Mouse (Mus musculus): Measurements from ENCODE around the gene Ank3. TPM values are rescaled to one million over a fixed set of nuclear protein-coding genes. Genes with fewer than 3 reads are reported as not detected.

Ank3 gene
- polyA plus RNA-seq, 1 experiment, result 9.3 TPM

- Histone ChIP-seq H3K4me1 (ENCODE audit: control insufficient read depth, insufficient read depth, insufficient read length, low read length) (no peaks in the 10 kb centered on the region; the same call in 1 of the 2 replicates), H3K27ac (ENCODE audit: insufficient read depth, low read depth, low read length) (no peak overlapping the region), H3K27me3 (ENCODE audit: control insufficient read depth, insufficient read depth, low read length) (no peaks in the 10 kb centered on the region), H3K36me3 (ENCODE audit: control insufficient read depth, insufficient read depth, low read length) (no peaks in the 10 kb centered on the region), H3K4me3 (ENCODE audit: low read depth, low read length) (no peak overlapping the region)
- TF ChIP-seq CTCF (IDR thresholded peaks at IDR 0.05; ENCODE audit: extremely low read depth, insufficient read length, insufficient replicate concordance, low read depth, low read length) (no peak), POLR2A (IDR thresholded peaks at IDR 0.05; ENCODE audit: low read depth, low read length) (no peak)
- WGBS, result 76% methylated on average over 9 of the region's 9 CpGs
These were observed 634.4 kb downstream of the Ank3 start for GRCm38 (mm10) chr10:70032982-70033381.

- no peak overlapping the region for H3K27ac ChIP-seq (ENCODE audit: insufficient read depth, low read depth, low read length)
- H3K4me3 ChIP-seq (ENCODE audit: low read depth, low read length), result no peak overlapping the region
- no peak for TF ChIP-seq CTCF (IDR thresholded peaks at IDR 0.05; ENCODE audit: extremely low read depth, insufficient read length, insufficient replicate concordance, low read depth, low read length)
- TF ChIP-seq POLR2A (IDR thresholded peaks at IDR 0.05; ENCODE audit: low read depth, low read length), result no peak
- H3K4me1 ChIP-seq (ENCODE audit: control insufficient read depth, insufficient read depth, insufficient read length, low read length), result no peaks in the 10 kb centered on the region; the same call in 1 of the 2 replicates
- H3K27me3 ChIP-seq (ENCODE audit: control insufficient read depth, insufficient read depth, low read length), result no peaks in the 10 kb centered on the region
- WGBS, result 86% methylated on average over 3 of the region's 3 CpGs
- no peaks in the 10 kb centered on the region for H3K36me3 ChIP-seq (ENCODE audit: control insufficient read depth, insufficient read depth, low read length)
These were observed 635.3 kb downstream of the Ank3 start for GRCm38 (mm10) chr10:70033856-70034255.

- WGBS, result 29% methylated on average over 17 of the region's 17 CpGs
- peak overlapping the region; percentile 31 for H3K4me3 ChIP-seq (ENCODE audit: low read depth, low read length)
- H3K27ac ChIP-seq (ENCODE audit: insufficient read depth, low read depth, low read length), result no peak overlapping the region
- TF ChIP-seq POLR2A (IDR thresholded peaks at IDR 0.05; ENCODE audit: low read depth, low read length) (no peak), CTCF (IDR thresholded peaks at IDR 0.05; ENCODE audit: extremely low read depth, insufficient read length, insufficient replicate concordance, low read depth, low read length) (no peak)
- H3K4me1 ChIP-seq (ENCODE audit: control insufficient read depth, insufficient read depth, insufficient read length, low read length), result peaks cover 2% of the 10 kb centered on the region; the same call in 1 of the 2 replicates
- no peaks in the 10 kb centered on the region for H3K27me3 ChIP-seq (ENCODE audit: control insufficient read depth, insufficient read depth, low read length)
- no peaks in the 10 kb centered on the region for H3K36me3 ChIP-seq (ENCODE audit: control insufficient read depth, insufficient read depth, low read length)
These were observed 641.3 kb downstream of the Ank3 start for GRCm38 (mm10) chr10:70039871-70040291.

- Histone ChIP-seq H3K4me3 (ENCODE audit: low read depth, low read length) (no peak overlapping the region), H3K27ac (ENCODE audit: insufficient read depth, low read depth, low read length) (no peak overlapping the region), H3K4me1 (ENCODE audit: control insufficient read depth, insufficient read depth, insufficient read length, low read length) (0 out of 2 replicates have a peak, but pooled peaks cover 2% of the 10 kb centered on the region), H3K36me3 (ENCODE audit: control insufficient read depth, insufficient read depth, low read length) (no peaks in the 10 kb centered on the region), H3K27me3 (ENCODE audit: control insufficient read depth, insufficient read depth, low read length) (no peaks in the 10 kb centered on the region)
- no peak for TF ChIP-seq CTCF (IDR thresholded peaks at IDR 0.05; ENCODE audit: extremely low read depth, insufficient read length, insufficient replicate concordance, low read depth, low read length)
- TF ChIP-seq POLR2A (IDR thresholded peaks at IDR 0.05; ENCODE audit: low read depth, low read length), result no peak
These were observed 643.0 kb downstream of the Ank3 start for GRCm38 (mm10) chr10:70041562-70041961.

- WGBS, result 40% methylated on average over 2 of the region's 2 CpGs
- TF ChIP-seq CTCF (IDR thresholded peaks at IDR 0.05; ENCODE audit: extremely low read depth, insufficient read length, insufficient replicate concordance, low read depth, low read length) (no peak), POLR2A (IDR thresholded peaks at IDR 0.05; ENCODE audit: low read depth, low read length) (no peak)
- H3K27me3 ChIP-seq (ENCODE audit: control insufficient read depth, insufficient read depth, low read length), result no peaks in the 10 kb centered on the region
- no peaks in the 10 kb centered on the region for H3K36me3 ChIP-seq (ENCODE audit: control insufficient read depth, insufficient read depth, low read length)
- no peak overlapping the region for H3K27ac ChIP-seq (ENCODE audit: insufficient read depth, low read depth, low read length)
- peaks cover 4% of the 10 kb centered on the region; the same call in 1 of the 2 replicates for H3K4me1 ChIP-seq (ENCODE audit: control insufficient read depth, insufficient read depth, insufficient read length, low read length)
- no peak overlapping the region for H3K4me3 ChIP-seq (ENCODE audit: low read depth, low read length)
These were observed 647.1 kb downstream of the Ank3 start for GRCm38 (mm10) chr10:70045722-70046121.

GRCm38 (mm10) chr10:70049771-70050170 lies 651.2 kb downstream of the Ank3 start:
- 34% methylated on average over 7 of the region's 7 CpGs for WGBS
- Histone ChIP-seq H3K4me3 (ENCODE audit: low read depth, low read length) (no peak overlapping the region), H3K27ac (ENCODE audit: insufficient read depth, low read depth, low read length) (no peak overlapping the region), H3K27me3 (ENCODE audit: control insufficient read depth, insufficient read depth, low read length) (no peaks in the 10 kb centered on the region), H3K36me3 (ENCODE audit: control insufficient read depth, insufficient read depth, low read length) (no peaks in the 10 kb centered on the region), H3K4me1 (ENCODE audit: control insufficient read depth, insufficient read depth, insufficient read length, low read length) (peaks cover 4% of the 10 kb centered on the region; the same call in 1 of the 2 replicates)
- TF ChIP-seq POLR2A (IDR thresholded peaks at IDR 0.05; ENCODE audit: low read depth, low read length) (no peak), CTCF (IDR thresholded peaks at IDR 0.05; ENCODE audit: extremely low read depth, insufficient read length, insufficient replicate concordance, low read depth, low read length) (no peak)

GRCm38 (mm10) chr10:70055291-70055690 lies 656.7 kb downstream of the Ank3 start:
- peaks cover 10% of the 10 kb centered on the region for H3K4me1 ChIP-seq (ENCODE audit: control insufficient read depth, insufficient read depth, insufficient read length, low read length)
- WGBS, result 90% methylated on average over 2 of the region's 2 CpGs
- no peak overlapping the region for H3K27ac ChIP-seq (ENCODE audit: insufficient read depth, low read depth, low read length)
- no peak overlapping the region for H3K4me3 ChIP-seq (ENCODE audit: low read depth, low read length)
- no peaks in the 10 kb centered on the region for H3K27me3 ChIP-seq (ENCODE audit: control insufficient read depth, insufficient read depth, low read length)
- TF ChIP-seq CTCF (IDR thresholded peaks at IDR 0.05; ENCODE audit: extremely low read depth, insufficient read length, insufficient replicate concordance, low read depth, low read length) (no peak), POLR2A (IDR thresholded peaks at IDR 0.05; ENCODE audit: low read depth, low read length) (no peak)
- no peaks in the 10 kb centered on the region for H3K36me3 ChIP-seq (ENCODE audit: control insufficient read depth, insufficient read depth, low read length)
